Mouse (Mus musculus) G1E-ER4 (cell line): ENCODE data around the gene Abca13. TPM values are rescaled to one million over a fixed set of nuclear protein-coding genes. Genes with fewer than 3 reads are reported as not detected.

Experiments
- GATA1 ChIP-seq: IDR thresholded peaks from one replicate; pipeline ENCODE4 v1.8.0; 2012; ENCODE audit warnings: low read length, inconsistent platforms
- polyA plus RNA-seq: library from polyadenylated mRNA; stranded (reverse); fragments of >175 nt; gene quantifications from 2 replicates; pipeline ENCODE4 v1.2.3, GENCODE M21; 2012

Abca13 gene
- polyA plus RNA-seq = not detected in 2 replicates

DNA sequence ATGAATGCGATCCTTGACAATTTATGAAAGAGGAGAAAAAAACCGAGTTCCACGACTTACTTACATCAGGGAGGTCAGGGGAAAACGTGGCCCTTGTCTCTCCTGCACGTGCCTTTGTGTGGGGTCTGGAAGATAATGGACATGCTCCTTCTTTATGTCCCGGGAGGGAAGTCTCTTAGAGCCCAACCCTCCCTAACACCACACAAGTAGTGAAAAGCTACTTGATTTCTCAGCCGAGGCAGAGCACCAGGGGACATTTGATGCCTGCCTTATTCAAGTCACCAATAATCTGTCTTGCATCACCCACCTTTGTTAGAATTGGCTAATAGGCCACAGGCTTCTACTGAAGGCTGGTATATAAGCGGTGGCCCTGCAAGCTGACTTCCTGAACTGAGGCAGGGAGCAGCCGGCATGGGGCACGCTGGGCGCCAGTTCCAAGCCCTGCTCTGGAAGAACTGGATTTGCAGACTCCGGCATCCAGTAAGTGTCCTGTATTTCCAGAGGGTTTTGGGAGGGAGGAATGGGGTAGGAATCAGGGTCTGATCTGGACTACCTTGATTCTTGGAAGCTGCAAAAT is at the start of gene Abca13:
Abca13 (plus strand) TSS at position 388 of the 577 bp plus-strand sequence.
- TF ChIP-seq GATA1 = no peak

GRCm38 (mm10) chr11:9145113-9145512 is 46.6 kb upstream of the Abca13 start:
- TF ChIP-seq GATA1 = no peak

DNA sequence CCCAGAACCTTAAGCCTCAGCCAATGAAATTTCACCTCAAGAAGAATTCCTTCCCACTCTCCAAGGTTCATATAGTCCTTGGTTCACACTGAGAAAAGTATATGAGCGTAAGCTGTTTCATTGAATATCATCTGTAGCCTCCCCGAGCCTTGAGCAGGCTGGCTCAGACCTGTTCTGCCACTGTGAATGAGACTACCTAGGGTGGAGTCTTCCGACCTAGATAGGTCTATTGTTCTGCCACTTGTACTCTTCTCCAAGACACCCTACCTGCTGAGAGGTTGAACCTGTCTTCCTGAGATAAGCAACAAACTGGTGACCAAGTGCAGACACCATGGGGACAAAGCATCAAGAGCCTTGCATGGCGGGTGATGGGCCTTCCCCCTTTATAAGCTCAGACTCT is 45.6 kb upstream of the Abca13 start:
- no peak for TF ChIP-seq GATA1

- TF ChIP-seq GATA1 = no peak
These were observed 45.1 kb upstream of the Abca13 start for GRCm38 (mm10) chr11:9146683-9147082.

DNA sequence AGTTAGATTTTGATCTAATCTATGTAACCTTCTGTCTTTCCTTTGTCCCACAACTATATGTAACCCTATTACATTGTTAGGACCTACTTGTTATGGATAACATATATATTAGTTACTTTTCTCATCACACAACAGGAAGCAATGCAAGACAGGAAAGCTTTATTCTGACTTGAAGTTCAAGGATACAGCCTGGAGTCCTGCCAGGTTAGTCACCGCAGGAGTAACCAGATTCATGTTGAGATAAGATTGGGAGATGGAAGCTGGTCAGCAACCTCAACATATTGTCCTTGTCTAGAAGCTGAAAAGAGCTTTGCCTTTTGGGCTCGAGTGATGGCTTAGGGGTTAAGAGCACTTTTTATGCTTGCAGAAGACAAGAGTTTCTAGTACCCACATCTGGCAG is 43.5 kb upstream of the Abca13 start:
- TF ChIP-seq GATA1 = no peak

GRCm38 (mm10) chr11:9159953-9160352 is 31.8 kb upstream of the Abca13 start:
- TF ChIP-seq GATA1 = no peak

GRCm38 (mm10) chr11:9167331-9167730 is 24.4 kb upstream of the Abca13 start:
- no peak for TF ChIP-seq GATA1

- no peak for TF ChIP-seq GATA1
These were observed 10.3 kb upstream of the Abca13 start for GRCm38 (mm10) chr11:9181477-9181876.

- no peak for TF ChIP-seq GATA1
These were observed 779 bp upstream of the Abca13 start for GRCm38 (mm10) chr11:9190772-9191554.

DNA sequence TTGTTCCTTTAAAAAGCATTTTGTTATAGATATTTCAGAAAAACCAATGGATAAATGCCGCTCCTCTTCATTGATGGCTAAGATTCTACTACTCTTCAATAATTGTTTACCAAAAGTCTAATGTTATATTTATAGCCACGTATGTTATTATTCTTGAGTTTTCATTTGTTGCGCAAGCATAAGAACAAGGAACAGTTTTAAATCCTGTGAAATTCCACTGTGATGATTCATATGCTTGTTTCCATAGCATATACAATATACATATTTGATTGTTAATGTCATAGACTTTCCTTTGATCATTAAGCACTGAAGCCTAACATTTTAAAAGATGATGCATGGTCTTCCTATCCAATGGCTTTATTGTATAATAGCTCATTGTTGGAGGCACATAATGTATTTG is 3.1 kb downstream of the Abca13 start:
- no peak for TF ChIP-seq GATA1

- no peak for TF ChIP-seq GATA1
These were observed 8.1 kb downstream of the Abca13 start for GRCm38 (mm10) chr11:9199868-9200267.

DNA sequence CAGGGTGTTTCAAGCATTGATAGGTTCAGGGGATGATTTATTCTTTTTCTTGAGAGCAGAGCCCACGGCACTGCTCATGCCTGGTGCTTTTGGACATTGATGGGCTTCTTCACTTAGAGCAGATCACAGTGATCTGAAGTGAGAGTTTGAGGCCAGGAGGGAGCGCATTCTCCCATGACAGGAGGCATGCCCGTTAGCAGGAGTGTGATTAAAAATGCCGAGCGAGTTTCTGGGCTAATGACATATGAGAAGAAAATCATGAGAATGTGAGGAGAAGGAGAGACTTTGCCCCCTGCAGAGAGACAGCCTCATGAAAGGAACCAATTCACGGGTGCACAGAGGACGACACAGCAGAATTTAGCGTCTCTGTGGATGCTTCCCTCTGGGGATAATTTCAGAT is 19.0 kb downstream of the Abca13 start:
- TF ChIP-seq GATA1 = no peak

GRCm38 (mm10) chr11:9213580-9213979 is 21.8 kb downstream of the Abca13 start:
- no peak for TF ChIP-seq GATA1

GRCm38 (mm10) chr11:9216252-9216651 is 24.5 kb downstream of the Abca13 start:
- no peak for TF ChIP-seq GATA1

DNA sequence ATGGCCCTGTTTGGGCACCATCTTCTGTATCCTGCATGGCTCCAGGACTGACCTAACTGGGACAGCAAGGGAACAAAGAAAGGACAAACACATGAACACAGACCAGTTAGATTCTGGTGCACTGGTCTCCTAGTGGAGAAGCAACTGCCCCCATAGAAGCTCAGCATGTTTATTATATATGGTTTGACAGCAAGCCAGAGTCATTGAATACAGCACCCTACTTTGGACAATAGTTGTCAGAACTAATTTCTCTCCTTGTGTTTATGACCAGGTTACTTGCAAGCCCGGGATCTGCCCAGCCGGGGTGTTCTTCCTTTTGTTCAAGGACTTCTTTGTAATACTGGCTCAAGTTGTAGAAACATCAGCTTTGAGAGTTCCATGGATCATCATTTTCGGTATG is 28.8 kb downstream of the Abca13 start:
- no peak for TF ChIP-seq GATA1

- no peak for TF ChIP-seq GATA1
These were observed 29.9 kb downstream of the Abca13 start for GRCm38 (mm10) chr11:9221646-9222045.

DNA sequence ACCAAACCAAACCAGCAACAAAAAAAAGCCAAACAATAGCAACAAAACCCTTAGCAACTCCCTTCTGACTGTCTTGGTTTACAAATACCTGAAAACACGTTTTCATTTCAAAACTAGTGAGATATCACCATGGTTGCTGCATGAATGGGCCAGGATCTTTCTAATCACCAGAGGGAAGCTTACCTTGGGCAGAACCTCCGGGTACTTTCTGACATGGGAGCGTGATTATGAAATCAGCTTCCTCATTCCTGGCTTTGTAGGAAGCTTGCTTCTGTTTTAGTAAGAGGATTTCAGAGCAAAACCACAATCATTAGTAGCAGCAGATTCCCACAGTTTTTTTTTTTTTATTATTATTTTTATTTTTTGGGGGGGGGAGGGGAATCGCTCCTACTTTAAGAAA is 34.7 kb downstream of the Abca13 start:
- TF ChIP-seq GATA1 = no peak
